Comparison of ENCODE assay signal across 10 mouse cellular contexts in the genomic region with DNA sequence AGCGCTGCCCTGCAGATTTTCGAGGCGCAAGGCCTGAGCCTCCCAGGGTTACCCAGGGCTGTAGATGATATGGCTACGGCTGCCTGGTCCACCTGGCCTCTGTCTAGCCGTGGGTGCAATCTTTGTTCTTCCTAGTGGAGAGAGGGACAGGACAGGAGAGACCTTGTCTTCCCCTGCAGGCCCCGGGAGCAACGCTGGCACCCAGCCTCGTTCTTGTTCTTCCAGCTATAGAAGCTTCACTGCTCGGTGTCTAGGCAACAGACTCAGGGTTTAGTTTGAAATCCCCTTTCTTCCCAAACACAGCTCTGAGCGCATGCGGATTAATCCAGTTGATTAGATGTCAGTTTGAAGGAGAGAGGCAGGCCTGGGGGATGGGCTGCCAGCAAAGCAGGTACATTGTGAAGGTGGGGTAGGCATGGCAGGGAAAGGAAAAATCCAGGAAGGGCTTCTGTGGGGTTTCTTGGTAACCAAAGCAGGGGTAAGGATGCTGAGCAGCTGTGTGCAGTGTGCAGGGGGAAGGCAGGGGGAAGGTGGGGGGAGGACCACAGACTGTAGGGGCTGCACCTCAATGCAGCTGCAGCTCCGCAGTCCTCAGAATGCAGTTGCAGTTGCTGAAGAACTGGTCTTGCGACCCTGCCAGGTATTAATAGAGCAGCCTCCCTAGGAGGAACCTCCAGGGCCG. TPM values are rescaled to one million over a fixed set of nuclear protein-coding genes. Genes with fewer than 3 reads are reported as not detected.
DNase-seq lines count a peak whose midpoint lies in the region; ATAC-seq and TF ChIP-seq lines count a peak whose summit lies in the region.
"Had no signal": no experiment of that assay in that cellular context is flagged by ENCODE, and none has a peak within 500 bp of the region (broad histone marks: within the 10 kb centered on the region; RNA-seq: fewer than 3 reads in every experiment).

No protein-coding gene starts in this region.

- peak overlapping the region; percentile 20; the same call in 1 of the 2 replicates for H3K27ac ChIP-seq in lung, embryonic 14.5 days (ENCODE audit: low read depth)
- peak overlapping the region; percentile 98 for H3K27ac ChIP-seq in heart, embryonic 16.5 days (ENCODE audit: low read length)
- H3K27ac ChIP-seq in limb, embryonic 10.5 days, result peak overlapping the region; percentile 47; the same call in 1 of the 2 replicates
- no peak overlapping the region for H3K27ac ChIP-seq in liver, embryonic 12.5 days

- H3K4me1 ChIP-seq in lung, embryonic 14.5 days (ENCODE audit: insufficient read depth), result peaks cover 10% of the 10 kb centered on the region; the same call in 1 of the 2 replicates
- peaks cover 26% of the 10 kb centered on the region for H3K4me1 ChIP-seq in heart, embryonic 16.5 days (ENCODE audit: control insufficient read depth, insufficient read depth, low read length)
- peaks cover 26% of the 10 kb centered on the region for H3K4me1 ChIP-seq in limb, embryonic 10.5 days
- 0 out of 2 replicates have a peak, but pooled peaks cover 6% of the 10 kb centered on the region for H3K4me1 ChIP-seq in liver, embryonic 12.5 days

- ATAC-seq in lung, embryonic 14.5 days (ENCODE audit: insufficient read depth), result no peak
- no peak for ATAC-seq in heart, embryonic 16.5 days (replicated peaks; ENCODE audit: extremely low read depth, insufficient read depth, low FRiP score)
- ATAC-seq in liver, embryonic 12.5 days, result no peak

- no peak overlapping the region for H3K9ac ChIP-seq in lung, embryonic 14.5 days
- H3K9ac ChIP-seq in heart, embryonic 16.5 days (ENCODE audit: low read length), result peak overlapping the region; percentile 93
- H3K9ac ChIP-seq in liver, embryonic 12.5 days, result no peak overlapping the region

- WGBS in lung, embryonic 14.5 days, result 45% methylated on average over 14 of the region's 14 CpGs
- WGBS in heart, embryonic 16.5 days, result 39% methylated on average over 14 of the region's 14 CpGs
- WGBS in limb, embryonic 10.5 days, result 64% methylated on average over 14 of the region's 14 CpGs
- 50% methylated on average over 14 of the region's 14 CpGs for WGBS in liver, embryonic 12.5 days (ENCODE audit: insufficient replicate concordance)

- no peaks in the 10 kb centered on the region for H3K9me3 ChIP-seq in lung, embryonic 14.5 days (ENCODE audit: low read depth, low read length)
- no peaks in the 10 kb centered on the region for H3K9me3 ChIP-seq in heart, embryonic 16.5 days (replicated peaks; ENCODE audit: control insufficient read depth, low read length)
- no peaks in the 10 kb centered on the region for H3K9me3 ChIP-seq in limb, embryonic 10.5 days (replicated peaks)
- no peaks in the 10 kb centered on the region for H3K9me3 ChIP-seq in liver, embryonic 12.5 days (replicated peaks)

- no peak overlapping the region for H3K4me2 ChIP-seq in lung, embryonic 14.5 days
- H3K4me2 ChIP-seq in heart, embryonic 16.5 days (ENCODE audit: low read depth, low read length), result peak overlapping the region; percentile 67
- no peak overlapping the region for H3K4me2 ChIP-seq in liver, embryonic 12.5 days

- no peak for TF ChIP-seq CTCF in lung, embryonic 14.5 days (IDR thresholded peaks at IDR 0.05; ENCODE audit: low read depth)

- no peaks in the 10 kb centered on the region for H3K27me3 ChIP-seq in lung, embryonic 14.5 days (ENCODE audit: insufficient read depth, low read length)
- no peaks in the 10 kb centered on the region for H3K27me3 ChIP-seq in heart, embryonic 16.5 days (ENCODE audit: control insufficient read depth, insufficient read depth, low read length)
- no peaks in the 10 kb centered on the region for H3K27me3 ChIP-seq in limb, embryonic 10.5 days (ENCODE audit: low read depth, poor library complexity, severe bottlenecking)
- peaks cover 50% of the 10 kb centered on the region for H3K27me3 ChIP-seq in liver, embryonic 12.5 days (replicated peaks)

- H3K4me3 ChIP-seq in lung, embryonic 14.5 days (ENCODE audit: low read depth, low read length), result no peak overlapping the region
- peak overlapping the region; percentile 63 for H3K4me3 ChIP-seq in heart, embryonic 16.5 days (ENCODE audit: low read length)
- H3K4me3 ChIP-seq in limb, embryonic 10.5 days, result no peak overlapping the region
- no peak overlapping the region for H3K4me3 ChIP-seq in liver, embryonic 12.5 days

- no peaks in the 10 kb centered on the region for H3K36me3 ChIP-seq in lung, embryonic 14.5 days (ENCODE audit: insufficient read depth)
- no peaks in the 10 kb centered on the region for H3K36me3 ChIP-seq in heart, embryonic 16.5 days (ENCODE audit: control insufficient read depth, insufficient read depth)
- no peaks in the 10 kb centered on the region for H3K36me3 ChIP-seq in limb, embryonic 10.5 days
- H3K36me3 ChIP-seq in liver, embryonic 12.5 days, result no peaks in the 10 kb centered on the region

- no peak for DNase-seq in lung, embryonic 14.5 days
- no peak for DNase-seq in lung, postnatal 36 days
- DNase-seq in limb, embryonic 10.5 days (ENCODE audit: low spot score), result no peak
- DNase-seq in right cerebral cortex, postnatal 36 days (ENCODE audit: low spot score in 2 of 2), result peak; percentile 15 to 26
- no peak for DNase-seq in adrenal gland, postnatal 4 days (ENCODE audit: low spot score in 2 of 2)
- no peak for DNase-seq in testis, postnatal 14 days (ENCODE audit: low spot score)

RNA-seq across cellular contexts. Expression of a gene that starts 1.2 kb away (rescaled TPM):
- 1.8 and 3.6 TPM in 2 replicates for polyA plus RNA-seq in lung, embryonic 14.5 days (2014; fragmentation: Nextera tagmentation; extraction: Ambion mirVana)
- polyA plus RNA-seq in heart, embryonic 16.5 days (2015; fragmentation: Nextera tagmentation; extraction: Ambion mirVana), result 6,075 and 6,619 TPM in 2 replicates
- 2.2 and 4.4 TPM in 2 replicates for polyA plus RNA-seq in limb, embryonic 10.5 days (2016; fragmentation: Nextera tagmentation; extraction: Ambion mirVana)
- 10 to 100 TPM in 1 of 2 experiments, 1 to 10 TPM in 1; 5.3 to 21.8 TPM for total RNA-seq in adrenal gland, postnatal 4 days (2021)
- polyA plus RNA-seq in liver, embryonic 12.5 days (2016; fragmentation: Nextera tagmentation; extraction: Ambion mirVana), result 0.82 and 2.4 TPM in 2 replicates

RNA-seq across cellular contexts. Expression of a gene that starts 18.9 kb away (rescaled TPM):
- polyA plus RNA-seq in lung, embryonic 14.5 days (2014; fragmentation: Nextera tagmentation; extraction: Ambion mirVana), result not detected in 2 replicates
- not detected in 2 replicates for polyA plus RNA-seq in heart, embryonic 16.5 days (2015; fragmentation: Nextera tagmentation; extraction: Ambion mirVana)
- not detected in 2 replicates for polyA plus RNA-seq in limb, embryonic 10.5 days (2016; fragmentation: Nextera tagmentation; extraction: Ambion mirVana)
- not detected for total RNA-seq in adrenal gland, postnatal 4 days (2021)
- polyA plus RNA-seq in liver, embryonic 12.5 days (2016; fragmentation: Nextera tagmentation; extraction: Ambion mirVana), result not detected in 2 replicates
- polyA plus RNA-seq: intestine, embryonic 14.5 days; urinary bladder, adult 2 months had no signal

RNA-seq across cellular contexts. Expression of a gene that starts 19.7 kb away (rescaled TPM):
- polyA plus RNA-seq in lung, embryonic 14.5 days (2014; fragmentation: Nextera tagmentation; extraction: Ambion mirVana), result 75.0 and 81.6 TPM in 2 replicates
- 63.3 and 68.1 TPM in 2 replicates for polyA plus RNA-seq in heart, embryonic 16.5 days (2015; fragmentation: Nextera tagmentation; extraction: Ambion mirVana)
- 97.5 and 98.1 TPM in 2 replicates for polyA plus RNA-seq in limb, embryonic 10.5 days (2016; fragmentation: Nextera tagmentation; extraction: Ambion mirVana)
- total RNA-seq in adrenal gland, postnatal 4 days (2021), result 10 to 100 TPM; 44.2 to 47.5 TPM
- 55.6 and 57.5 TPM in 2 replicates for polyA plus RNA-seq in liver, embryonic 12.5 days (2016; fragmentation: Nextera tagmentation; extraction: Ambion mirVana)

RNA-seq across cellular contexts. Expression of a gene that starts 28.9 kb away (rescaled TPM):
- 4.6 and 87.1 TPM in 2 replicates for polyA plus RNA-seq in lung, embryonic 14.5 days (2014; fragmentation: Nextera tagmentation; extraction: Ambion mirVana)
- 2,302 and 2,585 TPM in 2 replicates for polyA plus RNA-seq in heart, embryonic 16.5 days (2015; fragmentation: Nextera tagmentation; extraction: Ambion mirVana)
- 1.5 and 2.3 TPM in 2 replicates for polyA plus RNA-seq in limb, embryonic 10.5 days (2016; fragmentation: Nextera tagmentation; extraction: Ambion mirVana)
- 1 to 10 TPM in 1 of 2 experiments, under 1 TPM in 1; 0.81 to 4.9 TPM for total RNA-seq in adrenal gland, postnatal 4 days (2021)
- polyA plus RNA-seq in liver, embryonic 12.5 days (2016; fragmentation: Nextera tagmentation; extraction: Ambion mirVana), result 0.77 and 1.2 TPM in 2 replicates

RNA-seq across cellular contexts. Expression of a gene that starts 59.5 kb away (rescaled TPM):
- 0.22 and 0.31 TPM in 2 replicates for polyA plus RNA-seq in lung, embryonic 14.5 days (2014; fragmentation: Nextera tagmentation; extraction: Ambion mirVana)
- polyA plus RNA-seq in heart, embryonic 16.5 days (2015; fragmentation: Nextera tagmentation; extraction: Ambion mirVana), result 0.86 and 1.3 TPM in 2 replicates
- 0.38 and 1.2 TPM in 2 replicates for polyA plus RNA-seq in limb, embryonic 10.5 days (2016; fragmentation: Nextera tagmentation; extraction: Ambion mirVana)
- 1 to 10 TPM; 2.4 to 3.8 TPM for total RNA-seq in adrenal gland, postnatal 4 days (2021)
- not detected in 2 replicates for polyA plus RNA-seq in liver, embryonic 12.5 days (2016; fragmentation: Nextera tagmentation; extraction: Ambion mirVana)

Comparison
In these comparisons a context has a peak if more than half of its experiments do, and no peak if none do; other contexts are left out.
1. DNase-seq: peak in right cerebral cortex, postnatal 36 days (2 of 2); none in lung, embryonic 14.5 days (single experiment), lung, postnatal 36 days (single experiment), limb, embryonic 10.5 days (single experiment), adrenal gland, postnatal 4 days (0 of 2) and testis, postnatal 14 days (single experiment).
2. RNA of a gene that starts 1.2 kb away (polyA plus RNA-seq): 6,075 to 6,619 TPM in heart, embryonic 16.5 days; 2.2 to 4.4 TPM in limb, embryonic 10.5 days, 1.8 to 3.6 TPM in lung, embryonic 14.5 days and 0.82 to 2.4 TPM in liver, embryonic 12.5 days; every median in the first group is over 1,000 times any median in the second.